Mouse (Mus musculus) liver, embryonic 11.5 days (tissue): ENCODE results near the gene Gsx1. TPM values are rescaled to one million over a fixed set of nuclear protein-coding genes. Genes with fewer than 3 reads are reported as not detected.

Source experiments
- polyA plus RNA-seq: library from polyadenylated mRNA; unstranded; fragments of >200 nt; fragmentation: Nextera tagmentation; extraction: Ambion mirVana; gene quantifications from 2 replicates; pipeline ENCODE4 v1.2.1, GENCODE M21; 2014

Gsx1 gene
- polyA plus RNA-seq, 1 experiment from 2014 or later, result not detected

Other genes with a start within 250 kb of the Gsx1 start
- 152 and 158 TPM in 2 replicates for gene Gtf3a, start 240.0 kb upstream of the Gsx1 start, polyA plus RNA-seq
- 23.2 and 25.0 TPM in 2 replicates for gene Mtif3, start 224.9 kb upstream of the Gsx1 start, polyA plus RNA-seq
- 13.3 and 13.7 TPM in 2 replicates for gene Lnx2, start 112.1 kb upstream of the Gsx1 start, polyA plus RNA-seq
- gene Polr1d, start 111.6 kb upstream of the Gsx1 start, polyA plus RNA-seq, result 180 and 182 TPM in 2 replicates
- 0.47 and 0.94 TPM in 2 replicates for gene Pdx1, start 81.3 kb downstream of the Gsx1 start, polyA plus RNA-seq
- gene Cdx2, start 118.6 kb downstream of the Gsx1 start, polyA plus RNA-seq, result 0.14 TPM in 1 of 2 replicates, not detected in the other
- 0.49 and 0.53 TPM in 2 replicates for gene Urad, start 133.7 kb downstream of the Gsx1 start, polyA plus RNA-seq
- gene Flt3, start 211.8 kb downstream of the Gsx1 start, polyA plus RNA-seq, result 1.6 and 1.8 TPM in 2 replicates
- gene Pan3, start 241.5 kb downstream of the Gsx1 start, polyA plus RNA-seq, result 59.5 and 73.8 TPM in 2 replicates